Mouse (Mus musculus): ENCODE data around the gene Clasp2. TPM values are rescaled to one million over a fixed set of nuclear protein-coding genes. Genes with fewer than 3 reads are reported as not detected.
A peak's percentile ranks its signal among the peaks of the same experiment; 100 is the strongest.
"Not testable (repeated sequence)": the region's sequence is repeated elsewhere in the genome, so short reads cannot be mapped to it uniquely, and the experiment has no call there.

Gene Clasp2
- total and polyA plus RNA-seq, 3 experiments: 28.7 to 209 (median 30.8) TPM

GRCm38 (mm10) chr9:113903136-113903535 lies 161.9 kb downstream of the Clasp2 start:
- Histone ChIP-seq H3K4me1 (ENCODE audit: control insufficient read depth in 1 of 2, insufficient read depth in 2 of 2, low read length in 2 of 2) (peaks cover 0 to under 1% of the 10 kb centered on the region in 2 experiments; a peak in 1 of 4 replicates), H3K4me3 (ENCODE audit: control insufficient read depth in 1 of 2, insufficient read depth in 1 of 2, low read depth in 2 of 2, low read length in 2 of 2) (no peak overlapping the region), H3K36me3 (ENCODE audit: control insufficient read depth in 1 of 2, insufficient read depth in 2 of 2, low read length in 2 of 2) (peaks cover 0 to 24% of the 10 kb centered on the region in 2 experiments), H3K79me2 (ENCODE audit: control insufficient read depth, insufficient read depth, low read length, poor library complexity) (no peaks in the 10 kb centered on the region), H3K9me3 (replicated peaks; ENCODE audit: insufficient read depth, low read length) (no peaks in the 10 kb centered on the region), H3K9ac (ENCODE audit: control insufficient read depth, low read depth, low read length, poor library complexity, severe bottlenecking) (no peak overlapping the region), H3K27ac (ENCODE audit: control insufficient read depth, low read depth, low read length) (no peak overlapping the region), H3K27me3 (ENCODE audit: control insufficient read depth in 1 of 2, insufficient read depth in 2 of 2, low read length in 2 of 2) (no peaks in the 10 kb centered on the region)
- DNase-seq (ENCODE audit: low read depth, low spot score): no peak
- TF ChIP-seq SMC3 (IDR thresholded peaks at IDR 0.05; ENCODE audit: low read depth, low read length) (no peak), SIN3A (IDR thresholded peaks at IDR 0.05; ENCODE audit: low read length) (no peak), MXI1 (IDR thresholded peaks at IDR 0.05; ENCODE audit: low read depth, low read length) (no peak), ETS1 (IDR thresholded peaks at IDR 0.05; ENCODE audit: low read depth, low read length) (no peak), EP300 (IDR thresholded peaks at IDR 0.05; ENCODE audit: low read depth in 1 of 2, low read length in 2 of 2) (no peak), CTCF (IDR thresholded peaks at IDR 0.05 in 2 of 3, conservative IDR thresholded peaks at IDR 0.05 in 1 of 3; ENCODE audit: control insufficient read depth in 1 of 3, insufficient read depth in 1 of 3, low read depth in 2 of 3, low read length in 3 of 3, poor library complexity in 1 of 3, severe bottlenecking in 1 of 3) (no peak), USF1 (IDR thresholded peaks at IDR 0.05; ENCODE audit: low read depth, low read length) (no peak), MAX (IDR thresholded peaks at IDR 0.05; ENCODE audit: low read length) (no peak), ZNF384 (IDR thresholded peaks at IDR 0.05; ENCODE audit: low read depth, low read length) (no peak), POLR2A (IDR thresholded peaks at IDR 0.05; ENCODE audit: control insufficient read depth in 1 of 2, insufficient read depth in 1 of 2, low read depth in 1 of 2, low read length in 2 of 2, poor library complexity in 1 of 2) (no peak), MEF2A (IDR thresholded peaks at IDR 0.05; ENCODE audit: extremely low read depth, insufficient replicate concordance, low read depth, low read length, poor library complexity, severe bottlenecking) (no peak)

- not testable (repeated sequence) for H3K27ac ChIP-seq (ENCODE audit: control insufficient read depth, low read depth, low read length); H3K9ac ChIP-seq (ENCODE audit: control insufficient read depth, low read depth, low read length, poor library complexity, severe bottlenecking); H3K4me3 ChIP-seq (ENCODE audit: control insufficient read depth in 1 of 2, insufficient read depth in 1 of 2, low read depth in 2 of 2, low read length in 2 of 2); H3K4me1 ChIP-seq (ENCODE audit: control insufficient read depth in 1 of 2, insufficient read depth in 2 of 2, low read length in 2 of 2); H3K27me3 ChIP-seq (ENCODE audit: control insufficient read depth in 1 of 2, insufficient read depth in 2 of 2, low read length in 2 of 2); H3K9me3 ChIP-seq (replicated peaks; ENCODE audit: insufficient read depth, low read length); H3K79me2 ChIP-seq (ENCODE audit: control insufficient read depth, insufficient read depth, low read length, poor library complexity)
- peak; percentile 21 for DNase-seq (ENCODE audit: low read depth, low spot score)
- H3K36me3 ChIP-seq (ENCODE audit: control insufficient read depth in 1 of 2, insufficient read depth in 2 of 2, low read length in 2 of 2): peaks cover 0 to 25% of the 10 kb centered on the region in 2 experiments
- TF ChIP-seq CTCF (IDR thresholded peaks at IDR 0.05 in 2 of 3, conservative IDR thresholded peaks at IDR 0.05 in 1 of 3; ENCODE audit: control insufficient read depth in 1 of 3, insufficient read depth in 1 of 3, low read depth in 2 of 3, low read length in 3 of 3, poor library complexity in 1 of 3, severe bottlenecking in 1 of 3) (peak in 2 of 3 experiments; percentile 17 to 21; a peak in 3 of 6 replicates), SMC3 (IDR thresholded peaks at IDR 0.05; ENCODE audit: low read depth, low read length) (0 out of 2 replicates have a peak, but pooled peaks have one; percentile 2)
Observed at GRCm38 (mm10) chr9:113904315-113904714, 163.0 kb downstream of the Clasp2 start.

- peaks cover 6 to 10% of the 10 kb centered on the region in 2 experiments for H3K36me3 ChIP-seq (ENCODE audit: control insufficient read depth in 1 of 2, insufficient read depth in 2 of 2, low read length in 2 of 2)
Observed at GRCm38 (mm10) chr9:113915789-113916188, 174.5 kb downstream of the Clasp2 start.

More at GRCm38 (mm10) chr9:113915789-113916188, 174.5 kb downstream of the Clasp2 start:
- no peak overlapping the region for H3K27ac ChIP-seq (ENCODE audit: control insufficient read depth, low read depth, low read length)
- peaks cover 2 to 7% of the 10 kb centered on the region in 2 experiments; a peak in 3 of 4 replicates for H3K4me1 ChIP-seq (ENCODE audit: control insufficient read depth in 1 of 2, insufficient read depth in 2 of 2, low read length in 2 of 2)
- H3K27me3 ChIP-seq (ENCODE audit: control insufficient read depth in 1 of 2, insufficient read depth in 2 of 2, low read length in 2 of 2): no peaks in the 10 kb centered on the region
- H3K79me2 ChIP-seq (ENCODE audit: control insufficient read depth, insufficient read depth, low read length, poor library complexity): no peaks in the 10 kb centered on the region; the same call in 1 of the 2 replicates
- TF ChIP-seq TAL1 (IDR thresholded peaks at IDR 0.05; ENCODE audit: low read length) (0 out of 2 replicates have a peak, but pooled peaks have one; percentile 3), ETS1 (IDR thresholded peaks at IDR 0.05; ENCODE audit: low read depth, low read length) (peak; percentile 60), POLR2A (IDR thresholded peaks at IDR 0.05; ENCODE audit: control insufficient read depth in 1 of 2, insufficient read depth in 1 of 2, low read depth in 1 of 2, low read length in 2 of 2, poor library complexity in 1 of 2) (no peak), GATA1 (IDR thresholded peaks at IDR 0.05; ENCODE audit: low read depth, low read length) (peak; percentile 79), TCF12 (IDR thresholded peaks at IDR 0.05; ENCODE audit: low read depth, low read length) (peak; percentile 88), CHD1 (IDR thresholded peaks at IDR 0.05; ENCODE audit: low read depth, low read length) (no peak), EP300 (IDR thresholded peaks at IDR 0.05; ENCODE audit: low read depth in 1 of 2, low read length in 2 of 2) (peak; percentile 64 to 82), RCOR1 (IDR thresholded peaks at IDR 0.05; ENCODE audit: low read depth, low read length) (peak; percentile 55; the same call in 1 of the 2 replicates)
- DNase-seq (ENCODE audit: low read depth, low spot score): peak; percentile 34
- H3K9ac ChIP-seq (ENCODE audit: control insufficient read depth, low read depth, low read length, poor library complexity, severe bottlenecking): no peak overlapping the region
- H3K4me3 ChIP-seq (ENCODE audit: control insufficient read depth in 1 of 2, insufficient read depth in 1 of 2, low read depth in 2 of 2, low read length in 2 of 2): no peak overlapping the region
- H3K9me3 ChIP-seq (replicated peaks; ENCODE audit: insufficient read depth, low read length): no peaks in the 10 kb centered on the region

Measured in MEL (cell line).